Comparison of ENCODE assay signal across 28 mouse cellular contexts in genomic region chr2:105082256-105082790, GRCm38 (mm10). TPM values are rescaled to one million over a fixed set of nuclear protein-coding genes. Genes with fewer than 3 reads are reported as not detected.
"Had no signal": no experiment of that assay in that cellular context is flagged by ENCODE, and none has a peak within 500 bp of the region (broad histone marks: within the 10 kb centered on the region; RNA-seq: fewer than 3 reads in every experiment).

No protein-coding gene starts in this region.

- H3K36me3 ChIP-seq: liver, embryonic 15.5 days; lung, embryonic 15.5 days; midbrain, embryonic 12.5 days; midbrain, embryonic 15.5 days; neural tube, embryonic 12.5 days had no signal

- DNase-seq: liver, postnatal 0 days; lung, adult 2 months; lung, postnatal 14 days; lung, postnatal 36 days; right cerebral cortex, adult 18-20 months; right cerebral cortex, postnatal 25 days; right cerebral cortex, postnatal 4 days; spleen, adult 18-20 months; thymus, adult 2 months; thymus, postnatal 25 days; thymus, postnatal 4 days had no signal

- H3K27ac ChIP-seq: liver, embryonic 15.5 days; lung, embryonic 15.5 days; macrophage; midbrain, embryonic 12.5 days; midbrain, embryonic 15.5 days; neural tube, embryonic 12.5 days had no signal

- H3K4me2 ChIP-seq: liver, embryonic 15.5 days; lung, embryonic 15.5 days; midbrain, embryonic 12.5 days; midbrain, embryonic 15.5 days; neural tube, embryonic 12.5 days had no signal

- H3K4me1 ChIP-seq: liver, embryonic 15.5 days; lung, embryonic 15.5 days; megakaryocyte, embryonic 14.5 days; midbrain, embryonic 12.5 days; midbrain, embryonic 15.5 days; neural tube, embryonic 12.5 days had no signal

- ATAC-seq: liver, postnatal 0 days; lung, postnatal 0 days; midbrain, embryonic 15.5 days had no signal

- H3K9ac ChIP-seq: liver, embryonic 15.5 days; liver, postnatal 0 days; lung, embryonic 15.5 days; midbrain, embryonic 12.5 days; midbrain, embryonic 15.5 days; neural tube, embryonic 12.5 days had no signal

- H3K4me3 ChIP-seq: liver, embryonic 15.5 days; lung, embryonic 15.5 days; megakaryocyte, embryonic 14.5 days; midbrain, embryonic 12.5 days; midbrain, embryonic 15.5 days; neural tube, embryonic 12.5 days had no signal

- H3K9me3 ChIP-seq: liver, embryonic 15.5 days; lung, embryonic 15.5 days; midbrain, embryonic 12.5 days; midbrain, embryonic 15.5 days; neural tube, embryonic 12.5 days had no signal

- H3K27me3 ChIP-seq: liver, embryonic 15.5 days; lung, embryonic 15.5 days; neural tube, embryonic 12.5 days had no signal

RNA-seq across cellular contexts. Expression of gene Gm11060, which starts 9.5 kb away (rescaled TPM):
- total RNA-seq: megakaryocyte progenitor cell, adult 5-6 weeks; midbrain, postnatal 0 days; monocyte, adult 5-6 weeks; neutrophil, adult 5-6 weeks had no signal
- polyA plus RNA-seq: liver, embryonic 15.5 days; liver, postnatal 0 days; lung, adult 2 months; lung, embryonic 15.5 days; lung, postnatal 0 days; macrophage; midbrain, embryonic 12.5 days; midbrain, embryonic 15.5 days; midbrain, postnatal 0 days; neural tube, embryonic 12.5 days; neural tube, embryonic 14.5 days; small intestine, adult 2 months; stomach, embryonic 14.5 days; stomach, embryonic 16.5 days; thymus, adult 2 months; urinary bladder, adult 2 months had no signal

RNA-seq across cellular contexts. Expression of gene Wt1, which starts 44.0 kb away (rescaled TPM):
- total RNA-seq: megakaryocyte progenitor cell, adult 5-6 weeks; midbrain, postnatal 0 days; monocyte, adult 5-6 weeks; neutrophil, adult 5-6 weeks had no signal
- polyA plus RNA-seq: macrophage had no signal
